Mouse (Mus musculus): Measurements from ENCODE around the gene Unc119b. TPM values are rescaled to one million over a fixed set of nuclear protein-coding genes. Genes with fewer than 3 reads are reported as not detected.

Gene Unc119b
- polyA plus RNA-seq, 2 experiments, result 5.6 to 6.2 TPM

GRCm38 (mm10) chr5:115143552-115143951, 8.8 kb upstream of the Unc119b start:
- H3K9ac ChIP-seq (replicated peaks), result no peak overlapping the region
- no peaks in the 10 kb centered on the region for H3K27me3 ChIP-seq (ENCODE audit: control insufficient read depth, insufficient read depth, low read length)
- H3K4me1 ChIP-seq (replicated peaks; ENCODE audit: control insufficient read depth in 2 of 2, insufficient read depth in 2 of 2, low read length in 1 of 2), result no peaks in the 10 kb centered on the region
- no peak overlapping the region for H3K4me3 ChIP-seq (ENCODE audit: insufficient read depth in 1 of 2, low read depth in 2 of 2, low read length in 2 of 2)
- H3K27ac ChIP-seq, result no peak overlapping the region
- TF ChIP-seq EP300 (IDR thresholded peaks at IDR 0.05; ENCODE audit: low read depth) (no peak), CTCF (IDR thresholded peaks at IDR 0.05; ENCODE audit: low read depth) (no peak)
- H3K4me2 ChIP-seq (ENCODE audit: low read depth), result no peak overlapping the region
- no peak for ATAC-seq (ENCODE audit: insufficient read depth)
- peaks cover 8% of the 10 kb centered on the region for H3K36me3 ChIP-seq (replicated peaks; ENCODE audit: control insufficient read depth, insufficient read depth, low read depth)
- H3K9me3 ChIP-seq (ENCODE audit: control insufficient read depth, low read length), result no peaks in the 10 kb centered on the region
- DNase-seq (ENCODE audit: low read depth in 3 of 3, low spot score in 3 of 3), result no peak
- WGBS (ENCODE audit: insufficient replicate concordance), result 70% methylated on average over 10 of the region's 10 CpGs

- H3K27ac ChIP-seq, result no peak overlapping the region
- ATAC-seq (ENCODE audit: insufficient read depth) (no peak), DNase-seq (ENCODE audit: low read depth in 3 of 3, low spot score in 3 of 3) (no peak)
- no peaks in the 10 kb centered on the region for H3K27me3 ChIP-seq (ENCODE audit: control insufficient read depth, insufficient read depth, low read length)
- peaks cover under 1% of the 10 kb centered on the region for H3K36me3 ChIP-seq (replicated peaks; ENCODE audit: control insufficient read depth, insufficient read depth, low read depth)
- H3K4me3 ChIP-seq (ENCODE audit: insufficient read depth in 1 of 2, low read depth in 2 of 2, low read length in 2 of 2), result no peak overlapping the region
- WGBS (ENCODE audit: insufficient replicate concordance), result 77% methylated on average over 9 of the region's 9 CpGs
- TF ChIP-seq EP300 (IDR thresholded peaks at IDR 0.05; ENCODE audit: low read depth) (no peak), CTCF (IDR thresholded peaks at IDR 0.05; ENCODE audit: low read depth) (no peak)
- no peak overlapping the region for H3K9ac ChIP-seq (replicated peaks)
- H3K4me2 ChIP-seq (ENCODE audit: low read depth), result no peak overlapping the region
- no peaks in the 10 kb centered on the region for H3K9me3 ChIP-seq (ENCODE audit: control insufficient read depth, low read length)
- no peaks in the 10 kb centered on the region for H3K4me1 ChIP-seq (replicated peaks; ENCODE audit: control insufficient read depth in 2 of 2, insufficient read depth in 2 of 2, low read length in 1 of 2)
These were observed 7.5 kb upstream of the Unc119b start for GRCm38 (mm10) chr5:115142166-115142697.

GRCm38 (mm10) chr5:115140726-115141125, 6.0 kb upstream of the Unc119b start:
- DNase-seq (ENCODE audit: low read depth in 3 of 3, low spot score in 3 of 3), result no peak

GRCm38 (mm10) chr5:115139124-115139523, 4.3 kb upstream of the Unc119b start:
- no peaks in the 10 kb centered on the region for H3K36me3 ChIP-seq (replicated peaks; ENCODE audit: control insufficient read depth, insufficient read depth, low read depth)
- DNase-seq (ENCODE audit: low read depth in 3 of 3, low spot score in 3 of 3), result no peak
- no peak for ATAC-seq (ENCODE audit: insufficient read depth)
- no peak for TF ChIP-seq EP300 (IDR thresholded peaks at IDR 0.05; ENCODE audit: low read depth)
- no peaks in the 10 kb centered on the region for H3K27me3 ChIP-seq (ENCODE audit: control insufficient read depth, insufficient read depth, low read length)
- H3K27ac ChIP-seq, result no peak overlapping the region
- no peaks in the 10 kb centered on the region for H3K4me1 ChIP-seq (replicated peaks; ENCODE audit: control insufficient read depth in 2 of 2, insufficient read depth in 2 of 2, low read length in 1 of 2)
- H3K4me2 ChIP-seq (ENCODE audit: low read depth), result no peak overlapping the region
- no peak overlapping the region for H3K9ac ChIP-seq (replicated peaks)
- no peaks in the 10 kb centered on the region for H3K9me3 ChIP-seq (ENCODE audit: control insufficient read depth, low read length)
- WGBS (ENCODE audit: insufficient replicate concordance), result 66% methylated on average over 4 of the region's 4 CpGs
- H3K4me3 ChIP-seq (ENCODE audit: insufficient read depth in 1 of 2, low read depth in 2 of 2, low read length in 2 of 2), result no peak overlapping the region

More at GRCm38 (mm10) chr5:115140726-115141125, 6.0 kb upstream of the Unc119b start:
- no peaks in the 10 kb centered on the region for H3K9me3 ChIP-seq (ENCODE audit: control insufficient read depth, low read length)
- H3K4me3 ChIP-seq (ENCODE audit: insufficient read depth in 1 of 2, low read depth in 2 of 2, low read length in 2 of 2), result no peak overlapping the region
- no peaks in the 10 kb centered on the region for H3K27me3 ChIP-seq (ENCODE audit: control insufficient read depth, insufficient read depth, low read length)
- H3K27ac ChIP-seq, result no peak overlapping the region
- 51% methylated on average over 3 of the region's 3 CpGs for WGBS (ENCODE audit: insufficient replicate concordance)
- H3K4me2 ChIP-seq (ENCODE audit: low read depth), result no peak overlapping the region
- TF ChIP-seq CTCF (IDR thresholded peaks at IDR 0.05; ENCODE audit: low read depth) (no peak), EP300 (IDR thresholded peaks at IDR 0.05; ENCODE audit: low read depth) (no peak)
- H3K36me3 ChIP-seq (replicated peaks; ENCODE audit: control insufficient read depth, insufficient read depth, low read depth), result no peaks in the 10 kb centered on the region
- no peak overlapping the region for H3K9ac ChIP-seq (replicated peaks)
- H3K4me1 ChIP-seq (replicated peaks; ENCODE audit: control insufficient read depth in 2 of 2, insufficient read depth in 2 of 2, low read length in 1 of 2), result no peaks in the 10 kb centered on the region
- no peak for ATAC-seq (ENCODE audit: insufficient read depth)

GRCm38 (mm10) chr5:115133358-115134066, 1.3 kb downstream of the Unc119b start:
- Histone ChIP-seq H3K4me1 (replicated peaks; ENCODE audit: control insufficient read depth in 2 of 2, insufficient read depth in 2 of 2, low read length in 1 of 2) (peaks cover 0 to 7% of the 10 kb centered on the region in 2 experiments; a peak in 2 of 4 replicates), H3K4me2 (ENCODE audit: low read depth) (peak overlapping the region; percentile 76), H3K9ac (replicated peaks) (no peak overlapping the region), H3K27ac (no peak overlapping the region), H3K4me3 (ENCODE audit: insufficient read depth in 1 of 2, low read depth in 2 of 2, low read length in 2 of 2) (peak overlapping the region; percentile 18 to 76; a peak in 3 of 4 replicates), H3K9me3 (ENCODE audit: control insufficient read depth, low read length) (no peaks in the 10 kb centered on the region), H3K36me3 (replicated peaks; ENCODE audit: control insufficient read depth, insufficient read depth, low read depth) (no peaks in the 10 kb centered on the region; the same call in 1 of the 2 replicates), H3K27me3 (ENCODE audit: control insufficient read depth, insufficient read depth, low read length) (no peaks in the 10 kb centered on the region)
- ATAC-seq (ENCODE audit: insufficient read depth), result no peak
- WGBS (ENCODE audit: insufficient replicate concordance), result 61% methylated on average over 6 of the region's 6 CpGs
- DNase-seq (ENCODE audit: low read depth in 3 of 3, low spot score in 3 of 3), result no peak
- TF ChIP-seq EP300 (IDR thresholded peaks at IDR 0.05; ENCODE audit: low read depth), result no peak
- no peak for TF ChIP-seq CTCF (IDR thresholded peaks at IDR 0.05; ENCODE audit: low read depth)

All from liver, embryonic 14.5 days (tissue).